Mouse (Mus musculus) C2C12 (cell line): Measurements from ENCODE around the gene Lime1.

Source experiments
- CEBPB ChIP-seq: IDR thresholded peaks from one replicate; pipeline ENCODE4 v1.6.1; 2011; ENCODE audit warnings: low read depth, mild to moderate bottlenecking, control low read depth, moderate library complexity
- CTCF ChIP-seq: IDR thresholded peaks from one replicate; pipeline ENCODE4 v1.5.1; 2011; ENCODE audit not compliant: control insufficient read depth, insufficient read depth, insufficient read length
- MAX ChIP-seq: IDR thresholded peaks from one replicate; pipeline ENCODE4 v1.6.1; 2011; ENCODE audit warnings: mild to moderate bottlenecking, control low read depth
- MYOD1 ChIP-seq: IDR thresholded peaks from one replicate; pipeline ENCODE4 v1.6.1; 2011; ENCODE audit warnings: low read depth; ENCODE audit not compliant: control insufficient read depth, insufficient read length
- MYOG ChIP-seq: IDR thresholded peaks from one replicate; pipeline ENCODE4 v1.6.1; 2011; ENCODE audit not compliant: control insufficient read depth, insufficient read length; ENCODE audit errors: extremely low read depth
- USF1 ChIP-seq: IDR thresholded peaks from one replicate; pipeline ENCODE4 v1.6.1; 2011; ENCODE audit warnings: low read depth, mild to moderate bottlenecking, control low read depth, moderate library complexity

DNA sequence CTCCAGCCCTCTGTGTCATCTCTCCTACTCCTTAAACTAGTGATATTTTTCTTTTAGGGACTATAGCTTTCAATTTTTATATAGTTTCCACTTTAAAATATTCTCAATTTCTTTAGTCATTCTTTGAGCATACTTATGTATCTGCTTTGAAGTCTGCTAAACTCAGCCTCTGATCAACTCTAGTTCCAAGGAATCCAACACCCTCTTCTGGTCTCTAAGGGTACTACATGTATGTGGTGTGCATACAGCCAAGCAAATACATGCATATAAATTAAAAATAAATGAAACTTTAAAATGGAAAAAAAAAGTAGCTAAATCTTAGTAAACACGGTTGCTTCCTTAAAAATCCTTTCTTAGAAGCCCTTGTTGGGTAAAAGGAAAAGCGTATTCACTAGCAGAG is 4.1 kb upstream of the Lime1 start:
- no peak for TF ChIP-seq USF1
- TF ChIP-seq CTCF: no peak
- TF ChIP-seq MAX: no peak
- TF ChIP-seq MYOG: no peak
- no peak for TF ChIP-seq CEBPB
- no peak for TF ChIP-seq MYOD1
